30 mouse cellular contexts compared by ENCODE assay signal in genomic region chr2:58140531-58140930, GRCm38 (mm10). TPM values are rescaled to one million over a fixed set of nuclear protein-coding genes. Genes with fewer than 3 reads are reported as not detected.
DNase-seq lines count a peak whose midpoint lies in the region; TF ChIP-seq lines count a peak whose summit lies in the region.
"Had no signal": no experiment of that assay in that cellular context is flagged by ENCODE, and none has a peak within 500 bp of the region (broad histone marks: within the 10 kb centered on the region; RNA-seq: fewer than 3 reads in every experiment).

No protein-coding gene starts in this region.

- WGBS in thymus, adult 2 months, result 93% methylated on average over 1 of the region's 1 CpGs

- H3K4me3 ChIP-seq in thymus, adult 2 months (ENCODE audit: control insufficient read depth, insufficient read depth, low read length), result no peak overlapping the region
- H3K4me3 ChIP-seq: embryonic facial prominence, embryonic 10.5 days; embryonic facial prominence, embryonic 15.5 days; forebrain, embryonic 12.5 days; heart, embryonic 10.5 days; heart, embryonic 15.5 days; hindbrain, embryonic 12.5 days; limb, embryonic 10.5 days; limb, embryonic 15.5 days; liver, embryonic 13.5 days; neural tube, embryonic 15.5 days had no signal

- TF ChIP-seq POLR2A in thymus, adult 2 months (IDR thresholded peaks at IDR 0.05; ENCODE audit: control insufficient read depth, extremely low read depth, insufficient read depth, low read length, poor library complexity), result no peak

- peaks cover 11% of the 10 kb centered on the region for H3K4me1 ChIP-seq in thymus, adult 2 months (replicated peaks; ENCODE audit: control insufficient read depth, insufficient read depth, low read length)
- H3K4me1 ChIP-seq: embryonic facial prominence, embryonic 10.5 days; embryonic facial prominence, embryonic 15.5 days; forebrain, embryonic 12.5 days; heart, embryonic 10.5 days; heart, embryonic 15.5 days; hindbrain, embryonic 12.5 days; limb, embryonic 10.5 days; limb, embryonic 15.5 days; neural tube, embryonic 15.5 days had no signal

- no peak for DNase-seq in thymus, adult 2 months
- DNase-seq in thymus, postnatal 0 days (ENCODE audit: low spot score), result no peak
- DNase-seq in cerebellum, adult 8-10 months, result peak; percentile 64
- peak; percentile 74 to 77 for DNase-seq in cerebellum, postnatal 25 days
- DNase-seq in embryo, embryonic 10 days (ENCODE audit: low spot score), result no peak
- DNase-seq in MN1 (ENCODE audit: low spot score), result no peak
- DNase-seq in gastrocnemius, postnatal 10 days, result no peak
- DNase-seq: adrenal gland, postnatal 10 days; forebrain, postnatal 0 days; kidney, adult 9 months; kidney, postnatal 10 days; layer of hippocampus, postnatal 36 days; liver, embryonic 13.5 days; lung, adult 18-20 months; midbrain, embryonic 14.5 days; right cerebral cortex, postnatal 25 days; thymus, adult 18-20 months; thymus, postnatal 4 days had no signal

- no peaks in the 10 kb centered on the region for H3K27me3 ChIP-seq in thymus, adult 2 months (ENCODE audit: control insufficient read depth, insufficient read depth, low read length)
- H3K27me3 ChIP-seq: CH12.LX; embryonic facial prominence, embryonic 15.5 days; forebrain, embryonic 12.5 days; heart, embryonic 15.5 days; hindbrain, embryonic 12.5 days; limb, embryonic 15.5 days; liver, embryonic 13.5 days; neural tube, embryonic 15.5 days had no signal

- peaks cover 70% of the 10 kb centered on the region for H3K36me3 ChIP-seq in thymus, adult 2 months (ENCODE audit: control insufficient read depth, insufficient read depth, low read length)
- H3K36me3 ChIP-seq: embryonic facial prominence, embryonic 10.5 days; embryonic facial prominence, embryonic 15.5 days; forebrain, embryonic 12.5 days; heart, embryonic 10.5 days; heart, embryonic 15.5 days; hindbrain, embryonic 12.5 days; limb, embryonic 10.5 days; limb, embryonic 15.5 days; liver, embryonic 13.5 days; neural tube, embryonic 15.5 days had no signal

- H3K27ac ChIP-seq in thymus, adult 2 months (ENCODE audit: control insufficient read depth, insufficient read depth, low read length), result peak overlapping the region; percentile 23; the same call in 1 of the 2 replicates
- H3K27ac ChIP-seq: embryonic facial prominence, embryonic 10.5 days; embryonic facial prominence, embryonic 15.5 days; forebrain, embryonic 12.5 days; heart, embryonic 10.5 days; heart, embryonic 15.5 days; hindbrain, embryonic 12.5 days; limb, embryonic 10.5 days; limb, embryonic 15.5 days; liver, embryonic 13.5 days; macrophage; neural tube, embryonic 15.5 days; stomach, postnatal 0 days had no signal

- TF ChIP-seq CTCF in thymus, adult 2 months (IDR thresholded peaks at IDR 0.05; ENCODE audit: borderline replicate concordance, control insufficient read depth, extremely low read depth, insufficient read depth, low read length, poor library complexity), result no peak

RNA-seq across cellular contexts. Expression of gene Cytip, which starts 54.8 kb away (rescaled TPM):
- 284 and 293 TPM in 2 replicates for polyA plus RNA-seq in thymus, adult 2 months (2012; rRNA removed)
- polyA plus RNA-seq in thymus, postnatal 0 days (2015; fragmentation: Nextera tagmentation; extraction: Ambion mirVana), result 117 and 125 TPM in 2 replicates
- total RNA-seq in gastrocnemius, postnatal 10 days (2021), result under 1 TPM; 0.19 to 0.43 TPM

Comparison
In these comparisons a context has a peak if more than half of its experiments do, and no peak if none do; other contexts are left out.
1. DNase-seq: peak in cerebellum, adult 8-10 months (single experiment) and cerebellum, postnatal 25 days (2 of 2); none in thymus, adult 2 months (single experiment), thymus, postnatal 0 days (single experiment), embryo, embryonic 10 days (single experiment), MN1 (single experiment) and gastrocnemius, postnatal 10 days (single experiment).